Mouse (Mus musculus) hindbrain, embryonic 12.5 days (tissue): ENCODE results near the gene Cops7a. TPM values are rescaled to one million over a fixed set of nuclear protein-coding genes. Genes with fewer than 3 reads are reported as not detected.

Experiments
- ATAC-seq: fragments of 200-750 bp; cut with Nextera tagmentation; 2 replicates; pipeline ENCODE4 v1.8.0; 2017; ENCODE audit warnings: moderate TSS enrichment; ENCODE audit not compliant: low FRiP score
- H3K27ac ChIP-seq: fragments of 300-500 bp; sonication (generic); 2 replicates; pipeline ENCODE4 v1.5.1; 2016; ENCODE audit warnings: mild to moderate bottlenecking
- H3K27me3 ChIP-seq: fragments of 300-500 bp; sonication (generic); 2 replicates; pipeline ENCODE4 v1.6.1; 2016; ENCODE audit warnings: mild to moderate bottlenecking
- H3K36me3 ChIP-seq: fragments of 300-500 bp; sonication (generic); 2 replicates; pipeline ENCODE4 v1.6.1; 2016; ENCODE audit warnings: mild to moderate bottlenecking
- H3K4me1 ChIP-seq: fragments of 300-500 bp; sonication (generic); 2 replicates; pipeline ENCODE4 v1.6.1; 2016
- H3K4me2 ChIP-seq: fragments of 300-500 bp; sonication (generic); replicated peaks from 2 replicates; pipeline ENCODE4 v1.6.1; 2016; ENCODE audit warnings: mild to moderate bottlenecking
- H3K4me3 ChIP-seq: fragments of 300-500 bp; sonication (generic); 2 replicates; pipeline ENCODE4 v1.5.1; 2016; ENCODE audit warnings: mild to moderate bottlenecking
- H3K9ac ChIP-seq: fragments of 300-500 bp; sonication (generic); 2 replicates; pipeline ENCODE4 v1.6.1; 2016; ENCODE audit warnings: mild to moderate bottlenecking, moderate library complexity
- H3K9me3 ChIP-seq: fragments of 300-500 bp; sonication (generic); replicated peaks from 2 replicates; pipeline ENCODE4 v1.6.1; 2016; ENCODE audit warnings: mild to moderate bottlenecking
- WGBS: fragments of 180-500 bp; shearing (Covaris S2); methylation state at CpG from one replicate; pipeline ENCODE4 v1.1.7; 2016; 5-methylcytosine and 5-hydroxymethylcytosine counted together
- polyA plus RNA-seq: library from polyadenylated mRNA; unstranded; fragments of >200 nt; fragmentation: Nextera tagmentation; extraction: Ambion mirVana; gene quantifications from 2 replicates; pipeline ENCODE4 v1.2.1, GENCODE M21; 2016

Cops7a gene
- polyA plus RNA-seq = 99.5 and 101 TPM in 2 replicates

DNA sequence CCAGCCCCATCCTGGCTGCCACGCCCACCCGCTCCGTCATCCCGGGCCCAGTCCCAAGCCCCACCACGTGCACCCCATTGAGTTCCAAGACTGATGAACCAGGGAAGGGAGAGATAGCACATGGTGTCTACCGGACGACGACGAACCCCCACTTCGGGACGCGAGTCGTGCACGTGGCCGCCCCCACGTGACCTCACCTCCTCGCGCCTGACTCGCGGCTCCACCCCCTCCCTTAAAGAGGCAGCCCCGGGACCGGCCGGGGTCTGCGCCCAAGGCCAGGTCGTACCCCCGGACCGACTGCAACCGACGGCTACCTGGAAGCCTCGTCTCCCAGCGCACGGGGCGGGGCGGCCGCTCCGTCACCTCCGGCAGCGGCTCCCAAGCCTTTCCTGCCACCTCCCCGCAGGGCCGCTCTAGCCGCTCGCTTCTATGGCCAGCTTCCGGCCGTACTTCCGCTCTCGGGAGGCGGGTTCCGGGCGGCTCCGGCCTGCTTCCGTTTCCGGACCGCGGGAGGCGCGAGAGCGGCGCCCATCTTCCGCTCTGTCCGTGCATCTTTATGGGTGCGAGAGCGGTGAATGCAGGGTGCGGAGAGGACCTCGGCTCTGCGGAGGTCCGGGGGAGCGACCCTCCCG lies at the start of gene Cops7a:
Gene Cops7a, minus strand, starts transcription at position 451 of the 632 bp plus-strand sequence.
- ATAC-seq = peak; percentile 96
- Histone ChIP-seq H3K4me3 (peak within 1 kb of the TSS; percentile 80), H3K36me3 (peaks cover 21% of the 10 kb centered on the region), H3K4me1 (peaks cover 16% of the 10 kb centered on the region), H3K27ac (peak within 1 kb of the TSS; percentile 91), H3K27me3 (no peaks in the 10 kb centered on the region), H3K4me2 (peak within 1 kb of the TSS; percentile 94), H3K9me3 (no peaks in the 10 kb centered on the region; the same call in 1 of the 2 replicates), H3K9ac (peak within 1 kb of the TSS; percentile 84)
- WGBS = under 1% methylated on average over 68 of the region's 68 CpGs

- under 1% methylated on average over 42 of the region's 78 CpGs for WGBS
- Histone ChIP-seq H3K27ac (peak overlapping the region; percentile 99), H3K9ac (peak overlapping the region; percentile 96), H3K27me3 (no peaks in the 10 kb centered on the region), H3K4me3 (peak overlapping the region; percentile 93), H3K4me2 (peak overlapping the region; percentile 89), H3K4me1 (peaks cover 24% of the 10 kb centered on the region), H3K36me3 (peaks cover 28% of the 10 kb centered on the region; the same call in 1 of the 2 replicates), H3K9me3 (no peaks in the 10 kb centered on the region)
- ATAC-seq = peak; percentile 83
Observed at GRCm38 (mm10) chr6:125009181-125010073, 44.1 kb upstream of the Cops7a start.

- Histone ChIP-seq H3K4me2 (peak within 1 kb of the TSS; percentile 89), H3K27me3 (0 out of 2 replicates have a peak, but pooled peaks cover 4% of the 10 kb centered on the region), H3K9me3 (no peaks in the 10 kb centered on the region), H3K27ac (peak within 1 kb of the TSS; percentile 99), H3K4me3 (peak within 1 kb of the TSS; percentile 93), H3K36me3 (peaks cover 23% of the 10 kb centered on the region; the same call in 1 of the 2 replicates), H3K9ac (peak within 1 kb of the TSS; percentile 96), H3K4me1 (peaks cover 28% of the 10 kb centered on the region)
- ATAC-seq = no peak
- WGBS = no CpG with 5 or more reads among the region's 3 CpGs
Observed at GRCm38 (mm10) chr6:125009129-125009180, 43.6 kb upstream of the Cops7a start, which contains the start of gene Zfp384. Gene Zfp384 (plus strand): TSS chr6:125009145.

DNA sequence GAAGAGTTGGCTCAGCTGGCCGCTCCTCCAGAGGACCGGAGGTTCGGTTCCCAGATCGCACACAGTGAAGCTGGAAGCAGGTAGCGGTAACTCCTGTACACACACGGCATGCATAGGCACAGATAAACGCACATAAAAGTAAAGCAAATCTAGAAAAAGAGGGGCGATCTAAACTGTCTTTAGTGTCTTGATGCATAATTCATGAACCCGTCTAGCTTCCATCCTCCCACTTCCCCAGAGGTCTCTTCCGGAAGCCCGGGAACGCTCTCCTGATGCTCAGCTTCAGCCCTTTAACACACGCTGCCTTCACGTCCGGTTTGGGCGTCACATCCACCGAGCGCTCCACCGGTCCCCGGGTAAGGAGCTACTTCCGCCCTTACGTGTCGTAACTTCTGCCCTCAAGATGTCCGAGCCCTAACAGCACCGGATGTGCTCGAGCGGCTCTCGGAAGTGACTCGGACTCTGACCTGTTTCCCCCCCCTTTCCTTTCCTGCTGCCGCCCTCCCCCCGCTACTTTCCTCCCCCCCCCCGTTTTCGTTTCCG lies 43.3 kb upstream of the Cops7a start:
- WGBS = under 1% methylated on average over 31 of the region's 34 CpGs
- ATAC-seq = peak; percentile 99
- H3K27me3 ChIP-seq = peaks cover 7% of the 10 kb centered on the region; the same call in 1 of the 2 replicates
- H3K4me1 ChIP-seq = peaks cover 31% of the 10 kb centered on the region
- peak overlapping the region; percentile 93 for H3K4me3 ChIP-seq
- H3K9me3 ChIP-seq = no peaks in the 10 kb centered on the region
- peak overlapping the region; percentile 96 for H3K9ac ChIP-seq
- H3K27ac ChIP-seq = peak overlapping the region; percentile 99
- peaks cover 20% of the 10 kb centered on the region; the same call in 1 of the 2 replicates for H3K36me3 ChIP-seq
- H3K4me2 ChIP-seq = peak overlapping the region; percentile 89

DNA sequence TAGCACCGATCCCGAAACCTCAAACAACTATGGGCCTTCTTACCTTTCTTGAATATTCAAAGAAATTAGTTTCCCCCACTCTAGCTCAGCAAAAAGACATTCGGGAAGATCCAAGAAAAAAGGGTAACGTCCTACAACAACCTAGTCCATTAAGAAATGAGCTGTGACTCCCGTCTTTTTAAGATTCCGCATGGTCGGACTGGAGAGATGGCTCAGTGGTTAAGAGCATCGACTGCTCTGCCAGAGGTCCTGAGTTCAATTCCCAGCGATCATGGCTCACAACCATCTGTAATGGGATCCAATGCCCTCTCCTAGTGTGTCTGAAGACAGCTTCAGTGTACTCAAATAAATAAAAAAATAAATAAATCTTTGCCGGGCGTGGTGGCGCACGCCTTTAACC lies 42.7 kb upstream of the Cops7a start:
- Histone ChIP-seq H3K9me3 (no peaks in the 10 kb centered on the region), H3K9ac (peak overlapping the region; percentile 63), H3K27me3 (peaks cover 12% of the 10 kb centered on the region), H3K4me2 (peak overlapping the region; percentile 89), H3K4me1 (peaks cover 32% of the 10 kb centered on the region), H3K27ac (peak overlapping the region; percentile 99), H3K4me3 (peak overlapping the region; percentile 93), H3K36me3 (0 out of 2 replicates have a peak, but pooled peaks cover 16% of the 10 kb centered on the region)
- 48% methylated on average over 13 of the region's 13 CpGs for WGBS
- ATAC-seq = peak; percentile 4

- no peak overlapping the region for H3K27ac ChIP-seq
- WGBS = 29% methylated on average over 3 of the region's 3 CpGs
- H3K36me3 ChIP-seq = no peaks in the 10 kb centered on the region
- no peak for ATAC-seq
- H3K4me2 ChIP-seq = no peak overlapping the region
- H3K9ac ChIP-seq = no peak overlapping the region; the same call in 1 of the 2 replicates
- H3K27me3 ChIP-seq = peaks cover 41% of the 10 kb centered on the region
- H3K9me3 ChIP-seq = no peaks in the 10 kb centered on the region
- peaks cover 19% of the 10 kb centered on the region for H3K4me1 ChIP-seq
- no peak overlapping the region for H3K4me3 ChIP-seq
Observed at GRCm38 (mm10) chr6:125005086-125005485, 39.7 kb upstream of the Cops7a start.

DNA sequence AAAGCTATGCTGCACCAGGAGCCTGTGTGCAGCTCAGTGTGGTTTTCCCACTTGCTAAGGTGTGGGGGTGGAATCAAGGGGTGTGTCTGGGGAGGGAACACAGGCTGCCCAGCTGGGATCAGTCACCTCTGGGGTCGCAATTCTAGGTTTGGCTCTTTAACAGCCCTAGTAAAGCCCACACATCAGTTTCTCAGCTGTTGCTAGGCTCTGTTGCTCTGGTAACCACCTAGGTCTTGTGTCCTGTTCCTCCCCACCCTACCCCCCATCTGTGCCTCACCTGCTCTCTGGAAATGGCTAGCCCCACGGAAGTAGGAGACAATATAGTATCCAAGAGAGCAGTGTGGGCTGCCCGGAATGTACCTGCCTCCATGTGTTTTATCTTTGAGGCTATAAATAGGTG lies 38.4 kb upstream of the Cops7a start:
- Histone ChIP-seq H3K9me3 (no peaks in the 10 kb centered on the region), H3K4me1 (peaks cover 15% of the 10 kb centered on the region), H3K27ac (no peak overlapping the region), H3K36me3 (no peaks in the 10 kb centered on the region), H3K9ac (no peak overlapping the region), H3K27me3 (peaks cover 55% of the 10 kb centered on the region), H3K4me2 (no peak overlapping the region), H3K4me3 (no peak overlapping the region)
- ATAC-seq = no peak
- WGBS = 48% methylated on average over 3 of the region's 3 CpGs

DNA sequence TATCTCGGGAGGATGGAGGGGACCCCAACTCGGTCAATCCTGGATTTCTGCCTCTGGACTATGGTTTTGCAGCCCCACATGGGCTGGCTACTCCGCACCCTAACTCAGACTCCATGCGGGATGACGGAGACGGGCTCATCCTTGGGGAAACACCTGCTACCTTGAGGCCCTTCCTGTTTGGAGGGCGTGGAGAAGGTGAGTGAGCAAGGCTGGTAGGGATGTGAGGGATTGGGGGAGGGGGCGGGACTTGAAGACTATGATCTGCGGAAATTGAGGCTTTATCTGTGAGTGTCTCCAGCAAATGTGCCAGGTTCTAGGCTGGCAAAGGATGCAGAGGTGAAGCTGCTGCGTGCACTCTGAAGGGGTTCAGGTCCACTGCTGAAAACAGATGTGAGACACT lies 34.2 kb upstream of the Cops7a start:
- WGBS = 33% methylated on average over 10 of the region's 10 CpGs
- Histone ChIP-seq H3K27me3 (peaks cover 95% of the 10 kb centered on the region), H3K27ac (no peak overlapping the region), H3K9ac (no peak overlapping the region), H3K4me1 (peaks cover 21% of the 10 kb centered on the region), H3K4me2 (no peak overlapping the region), H3K4me3 (no peak overlapping the region), H3K9me3 (no peaks in the 10 kb centered on the region), H3K36me3 (no peaks in the 10 kb centered on the region)
- no peak for ATAC-seq

DNA sequence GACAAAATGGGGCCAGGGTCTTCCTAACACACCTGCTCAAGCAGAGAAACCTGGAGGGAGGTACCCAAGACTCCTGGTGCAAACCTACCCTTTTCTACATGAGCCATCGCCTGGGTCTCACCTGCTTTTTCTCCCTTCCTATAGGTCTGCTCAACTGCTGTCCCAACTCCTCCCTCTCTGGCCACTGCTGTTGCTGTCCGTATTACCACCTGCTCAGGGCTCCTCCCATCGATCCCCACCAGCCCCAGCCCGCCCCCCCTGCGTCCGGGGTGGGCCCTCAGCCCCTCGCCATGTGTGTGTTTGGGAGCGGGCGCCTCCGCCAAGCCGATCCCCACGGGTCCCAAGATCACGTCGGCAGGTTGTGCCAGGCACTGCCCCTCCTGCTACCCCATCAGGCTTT lies 33.8 kb upstream of the Cops7a start:
- H3K27ac ChIP-seq = no peak overlapping the region
- peaks cover 97% of the 10 kb centered on the region for H3K27me3 ChIP-seq
- no peak overlapping the region for H3K4me3 ChIP-seq
- H3K9ac ChIP-seq = no peak overlapping the region
- no peak for ATAC-seq
- peaks cover 18% of the 10 kb centered on the region for H3K4me1 ChIP-seq
- 32% methylated on average over 14 of the region's 14 CpGs for WGBS
- H3K4me2 ChIP-seq = 0 out of 2 replicates have a peak overlapping the region, but pooled peaks have one; percentile 95
- no peaks in the 10 kb centered on the region for H3K36me3 ChIP-seq
- no peaks in the 10 kb centered on the region for H3K9me3 ChIP-seq

GRCm38 (mm10) chr6:124998066-124998465 lies 32.7 kb upstream of the Cops7a start:
- H3K4me3 ChIP-seq = peak overlapping the region; percentile 56
- peak overlapping the region; percentile 95 for H3K4me2 ChIP-seq
- H3K36me3 ChIP-seq = no peaks in the 10 kb centered on the region
- H3K9ac ChIP-seq = peak overlapping the region; percentile 79
- H3K27ac ChIP-seq = no peak overlapping the region
- no peak for ATAC-seq
- 10% methylated on average over 8 of the region's 8 CpGs for WGBS
- peaks cover 98% of the 10 kb centered on the region for H3K27me3 ChIP-seq
- H3K9me3 ChIP-seq = no peaks in the 10 kb centered on the region
- peaks cover 12% of the 10 kb centered on the region for H3K4me1 ChIP-seq

DNA sequence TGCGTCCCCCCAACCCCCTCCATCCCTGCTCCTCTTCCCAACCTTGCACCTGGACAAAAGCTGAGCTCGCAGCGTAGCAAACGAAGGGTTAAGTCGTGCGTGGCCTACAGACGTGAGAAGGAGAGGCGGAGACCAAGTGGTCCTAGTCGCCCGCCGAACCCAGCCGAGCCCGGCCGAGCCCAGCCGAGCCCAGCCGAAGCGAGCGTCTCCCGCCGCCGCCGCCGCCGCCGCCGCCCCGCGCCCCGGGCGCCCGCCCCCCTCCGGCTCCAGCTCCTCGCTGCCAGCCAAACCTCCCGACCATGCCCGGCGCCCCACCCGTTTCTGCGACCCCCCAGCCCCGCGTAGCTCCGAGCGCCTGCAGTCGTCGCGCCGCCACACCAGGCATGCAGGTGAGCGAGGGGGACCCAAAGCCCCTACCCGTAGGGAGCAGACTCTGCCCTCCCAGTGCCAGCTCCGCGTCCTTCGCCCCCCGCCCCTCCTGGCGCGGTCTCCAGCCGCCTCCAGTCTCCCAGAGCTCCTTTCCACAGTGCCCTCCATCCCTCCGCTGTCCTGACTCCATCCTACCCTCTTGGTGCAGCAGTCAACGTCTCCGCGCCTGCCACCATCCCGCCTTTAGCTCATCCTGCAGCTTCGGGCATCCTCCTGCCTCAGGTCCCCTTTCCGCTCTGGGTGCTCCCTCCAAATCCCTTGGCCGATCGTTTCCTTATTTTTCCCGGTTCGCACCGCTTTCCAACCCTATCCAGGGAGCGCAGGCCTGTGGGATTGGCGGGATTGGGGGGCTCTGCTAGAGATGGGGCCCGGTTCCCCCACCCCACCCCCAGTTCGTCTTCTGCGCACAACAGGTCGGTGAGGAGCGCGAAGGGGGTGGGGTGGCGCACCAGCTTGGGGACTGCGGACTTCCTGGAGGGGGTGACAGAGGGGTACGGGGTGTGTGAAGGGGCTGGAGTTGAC lies 31.5 kb upstream of the Cops7a start, which contains the start of gene Pianp:
Gene Pianp, plus strand, starts transcription at position 144 of the 951 bp plus-strand sequence.
- peak within 1 kb of the TSS; percentile 79 for H3K9ac ChIP-seq
- peak within 1 kb of the TSS; percentile 56 for H3K4me3 ChIP-seq
- H3K27me3 ChIP-seq = peaks cover 90% of the 10 kb centered on the region
- under 1% methylated on average over 47 of the region's 78 CpGs for WGBS
- H3K4me2 ChIP-seq = peak within 1 kb of the TSS; percentile 95
- H3K27ac ChIP-seq = no peak within 1 kb of the TSS
- peak; percentile 65 for ATAC-seq
- no peaks in the 10 kb centered on the region for H3K9me3 ChIP-seq
- H3K36me3 ChIP-seq = no peaks in the 10 kb centered on the region
- peaks cover 12% of the 10 kb centered on the region for H3K4me1 ChIP-seq
